Mouse (Mus musculus) spleen, adult 2 months (tissue): Measurements from ENCODE around the gene Pitpnc1. TPM values are rescaled to one million over a fixed set of nuclear protein-coding genes. Genes with fewer than 3 reads are reported as not detected.
"Not testable (repeated sequence)": the region's sequence is repeated elsewhere in the genome, so short reads cannot be mapped to it uniquely, and the experiment has no call there.

Experiments
- DNase-seq, 2 experiments: peaks; one replicate each; pipeline versions ENCODE4 v3.0.0 to v3.0.0-alpha.2; 2012 to 2021; ENCODE audit warnings: low spot score in 2 of 2, low read depth in 1 of 2
- H3K27ac ChIP-seq: fragments of 200-500 bp; 2 replicates; pipeline ENCODE4 v1.5.1; 2012; ENCODE audit warnings: low read length, inconsistent platforms; ENCODE audit not compliant: insufficient read depth
- H3K27me3 ChIP-seq: fragments of 200-500 bp; 2 replicates; pipeline ENCODE4 v1.6.1; 2012; ENCODE audit warnings: mild to moderate bottlenecking, moderate library complexity, low read length, inconsistent platforms; ENCODE audit not compliant: control insufficient read depth, insufficient read depth
- H3K36me3 ChIP-seq: fragments of 200-500 bp; 2 replicates; pipeline ENCODE4 v1.6.1; 2012; ENCODE audit warnings: mild to moderate bottlenecking, low read length, inconsistent platforms; ENCODE audit not compliant: control insufficient read depth, insufficient read depth
- H3K4me1 ChIP-seq: fragments of 200-500 bp; 2 replicates; pipeline ENCODE4 v1.6.1; 2011; ENCODE audit warnings: inconsistent platforms; ENCODE audit not compliant: control insufficient read depth, insufficient read depth, insufficient read length
- H3K4me3 ChIP-seq: fragments of 200-500 bp; 2 replicates; pipeline ENCODE4 v1.5.1; 2011; ENCODE audit warnings: mild to moderate bottlenecking, inconsistent platforms; ENCODE audit not compliant: insufficient read depth, insufficient read length; ENCODE audit errors: extremely low read depth
- CTCF ChIP-seq: fragments of 200-500 bp; IDR thresholded peaks from 2 replicates; pipeline ENCODE4 v1.5.1; 2011; ENCODE audit warnings: mild to moderate bottlenecking, inconsistent platforms; ENCODE audit not compliant: insufficient read depth, insufficient read length, insufficient replicate concordance; ENCODE audit errors: extremely low read depth
- POLR2A ChIP-seq: fragments of 200-500 bp; IDR thresholded peaks from 2 replicates; pipeline ENCODE4 v1.6.1; 2011; ENCODE audit warnings: low read depth, low read length, inconsistent platforms
- WGBS: fragments of 180-500 bp; shearing (Covaris S2); methylation state at CpG from one replicate; pipeline ENCODE4 v1.1.7; 2018; 5-methylcytosine and 5-hydroxymethylcytosine counted together
- polyA plus RNA-seq: library from polyadenylated mRNA; depleted of rRNA; stranded (reverse); fragments of >200 nt; gene quantifications from 2 replicates; pipeline ENCODE4 v1.2.3, GENCODE M21; 2012

The Pitpnc1 gene
- polyA plus RNA-seq, 1 experiment: 6.4 TPM

DNA sequence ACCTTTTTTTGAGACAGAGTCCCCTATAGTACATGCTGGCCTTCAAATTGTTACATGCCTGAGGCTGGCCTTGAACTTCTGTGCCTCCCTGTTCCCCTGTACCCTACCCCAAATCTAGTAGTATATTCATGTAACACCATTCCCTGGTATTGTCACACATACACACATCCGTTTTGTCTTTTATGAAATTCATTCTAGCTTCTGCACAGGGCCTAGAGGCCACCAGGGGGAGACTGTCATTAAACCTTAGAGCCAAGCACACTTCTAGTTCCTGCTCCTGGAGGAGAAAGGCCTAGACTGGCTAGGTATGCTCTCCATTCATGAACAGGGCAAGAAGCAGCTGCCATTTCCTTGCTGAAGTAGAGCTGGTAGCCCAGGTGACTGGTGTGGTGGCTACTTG, 35.8 kb upstream of the Pitpnc1 start:
- 54% methylated on average over 1 of the region's 1 CpGs for WGBS
- H3K27me3 ChIP-seq: 0 out of 2 replicates have a peak, but pooled peaks cover 2% of the 10 kb centered on the region
- H3K36me3 ChIP-seq: no peaks in the 10 kb centered on the region
- no peak overlapping the region for H3K27ac ChIP-seq
- no peaks in the 10 kb centered on the region for H3K4me1 ChIP-seq
- H3K4me3 ChIP-seq: no peak overlapping the region
- DNase-seq: peak in 1 of 2 experiments; percentile 7
- no peak for TF ChIP-seq CTCF
- no peak for TF ChIP-seq POLR2A

DNA sequence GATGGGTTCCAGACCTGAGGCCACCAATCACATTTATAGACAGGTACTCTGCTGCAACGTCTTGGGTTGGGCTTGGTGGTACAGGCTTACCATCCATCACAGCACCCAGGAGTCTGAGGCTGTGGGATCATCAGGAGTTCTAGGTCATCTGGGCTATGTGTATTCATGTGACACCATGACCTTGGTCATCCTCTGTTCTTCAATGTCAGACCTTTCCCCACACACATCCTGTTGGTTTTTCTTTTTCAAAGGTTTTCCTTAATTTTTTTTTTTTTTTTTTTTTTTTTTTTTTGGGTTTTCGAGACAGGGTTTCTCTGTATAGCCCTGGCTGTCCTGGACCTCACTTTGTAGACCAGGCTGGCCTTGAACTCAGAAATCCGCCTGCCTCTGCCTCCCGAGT, 33.9 kb upstream of the Pitpnc1 start:
- not testable (repeated sequence) for H3K36me3 ChIP-seq, H3K4me1 ChIP-seq, H3K27me3 ChIP-seq, H3K4me3 ChIP-seq, DNase-seq, H3K27ac ChIP-seq
- 94% methylated on average over 3 of the region's 4 CpGs for WGBS

DNA sequence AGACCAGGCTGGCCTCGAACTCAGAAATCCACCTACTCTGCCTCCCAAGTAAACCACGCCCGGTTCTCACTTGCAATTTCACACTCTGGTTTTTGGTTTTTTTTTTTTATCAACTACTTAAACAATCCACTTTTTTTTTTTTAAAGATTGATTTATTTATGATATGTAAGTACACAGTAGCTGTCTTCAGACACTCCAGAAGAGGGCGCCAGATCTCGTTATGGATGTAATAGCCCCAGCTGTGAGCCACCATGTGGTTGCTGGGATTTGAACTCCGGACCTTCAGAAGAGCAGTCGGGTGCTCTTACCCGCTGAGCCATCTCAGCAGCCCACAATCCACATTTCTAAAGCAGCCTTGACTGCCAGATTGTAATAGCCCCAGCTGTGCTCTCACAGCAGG, 32.3 kb upstream of the Pitpnc1 start:
- 83% methylated on average over 8 of the region's 8 CpGs for WGBS
- TF ChIP-seq CTCF (no peak), POLR2A (no peak)
- DNase-seq: no peak
- Histone ChIP-seq H3K4me3 (no peak overlapping the region), H3K4me1 (no peaks in the 10 kb centered on the region), H3K27me3 (no peaks in the 10 kb centered on the region), H3K36me3 (peaks cover 1% of the 10 kb centered on the region; the same call in 1 of the 2 replicates), H3K27ac (no peak overlapping the region)

DNA sequence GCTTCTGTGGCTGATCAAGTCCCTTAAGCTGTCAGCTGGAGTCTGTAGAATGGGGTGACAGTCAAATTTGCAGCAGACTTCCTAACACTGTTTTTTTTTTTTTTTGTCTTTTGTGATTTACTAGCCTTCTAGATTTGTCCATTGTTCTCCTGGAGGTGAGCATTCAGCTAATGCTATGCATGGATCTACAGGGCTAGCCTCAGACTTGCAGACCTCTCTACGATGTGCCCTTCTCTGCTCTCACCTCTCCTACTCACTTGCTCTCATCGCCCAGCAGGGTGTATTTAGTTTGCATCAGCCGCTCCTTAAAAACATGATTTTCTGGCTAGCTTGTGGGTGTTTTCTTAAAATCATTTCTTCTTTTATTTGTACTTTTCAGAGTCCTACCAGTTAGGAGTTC, 13.8 kb upstream of the Pitpnc1 start:
- Histone ChIP-seq H3K27ac (no peak overlapping the region), H3K27me3 (no peaks in the 10 kb centered on the region), H3K4me3 (no peak overlapping the region), H3K36me3 (peaks cover 28% of the 10 kb centered on the region), H3K4me1 (peaks cover 2% of the 10 kb centered on the region; the same call in 1 of the 2 replicates)
- WGBS: 95% methylated on average over 3 of the region's 3 CpGs
- no peak for DNase-seq
- no peak for TF ChIP-seq CTCF
- no peak for TF ChIP-seq POLR2A

DNA sequence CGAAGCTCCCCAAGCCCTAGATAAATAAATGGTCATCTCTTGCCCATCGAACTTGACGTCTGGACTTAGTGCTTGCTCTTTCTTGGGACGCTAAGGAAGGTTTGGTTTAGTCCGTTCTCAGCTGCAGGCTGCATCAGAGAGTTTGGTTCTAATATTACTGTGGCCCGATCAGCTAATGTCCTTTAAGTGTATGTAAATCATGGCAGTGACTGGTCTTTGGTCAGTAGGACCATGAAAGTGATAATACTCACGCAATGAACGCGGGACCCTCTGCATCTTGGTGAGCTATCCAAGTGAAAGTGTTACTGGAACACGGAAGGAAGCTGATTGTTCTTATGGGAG, 9.3 kb upstream of the Pitpnc1 start:
- Histone ChIP-seq H3K4me1 (peaks cover 2% of the 10 kb centered on the region; the same call in 1 of the 2 replicates), H3K4me3 (peak overlapping the region; percentile 98), H3K36me3 (peaks cover 2% of the 10 kb centered on the region; the same call in 1 of the 2 replicates), H3K27me3 (no peaks in the 10 kb centered on the region), H3K27ac (peak overlapping the region; percentile 77)
- no peak for DNase-seq
- TF ChIP-seq CTCF (no peak), POLR2A (no peak)
- under 1% methylated on average over 10 of the region's 10 CpGs for WGBS

DNA sequence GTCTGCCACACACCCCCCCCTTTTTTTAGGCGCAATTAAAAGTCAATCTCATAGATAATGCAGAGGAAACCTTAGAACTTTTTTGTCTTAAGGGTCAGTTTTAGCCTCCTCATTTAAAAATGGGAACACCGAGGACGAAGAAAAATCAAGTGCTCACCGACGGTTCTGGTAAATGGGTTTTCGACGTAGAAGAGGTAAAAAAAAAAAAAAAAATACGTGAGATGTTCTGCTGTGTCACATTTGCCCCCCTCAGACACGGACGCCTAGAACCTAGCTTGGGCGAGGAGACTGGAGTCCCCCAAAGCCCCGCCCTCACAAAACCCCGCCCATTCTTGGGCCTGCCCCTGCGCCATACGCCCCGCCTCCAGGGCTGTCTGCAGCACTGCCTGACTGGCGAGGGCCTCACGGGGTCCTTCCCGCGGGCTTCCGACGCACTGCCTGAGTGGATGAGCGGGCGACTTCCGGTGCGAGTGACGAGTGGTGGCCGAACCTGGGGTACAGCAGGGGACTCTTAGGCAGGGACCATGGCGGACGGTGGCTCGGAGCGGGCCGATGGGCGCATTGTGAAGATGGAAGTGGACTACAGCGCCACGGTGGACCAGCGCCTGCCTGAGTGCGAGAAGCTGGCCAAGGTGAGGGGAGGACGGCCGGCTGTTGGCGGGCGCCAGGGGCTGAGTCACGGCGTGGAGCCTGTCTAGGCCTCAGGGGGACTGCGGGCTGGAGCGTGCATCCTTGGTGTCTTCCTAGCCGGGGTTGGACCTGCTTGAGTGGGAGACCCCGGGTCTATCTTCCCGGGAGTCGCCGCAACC, 8.8 kb upstream of the Pitpnc1 start, which contains the start of gene Psmd12:
TSS of gene Psmd12 (plus strand) at position 432 of the 809 bp plus-strand sequence.
- Histone ChIP-seq H3K36me3 (no peaks in the 10 kb centered on the region; the same call in 1 of the 2 replicates), H3K27me3 (no peaks in the 10 kb centered on the region), H3K4me1 (peaks cover 2% of the 10 kb centered on the region; the same call in 1 of the 2 replicates), H3K27ac (peak within 1 kb of the TSS; percentile 77), H3K4me3 (peak within 1 kb of the TSS; percentile 98)
- peak; percentile 90 to 95 for DNase-seq
- TF ChIP-seq CTCF: no peak
- TF ChIP-seq POLR2A: peak; percentile 70; the same call in 1 of the 2 replicates
- under 1% methylated on average over 51 of the region's 51 CpGs for WGBS

DNA sequence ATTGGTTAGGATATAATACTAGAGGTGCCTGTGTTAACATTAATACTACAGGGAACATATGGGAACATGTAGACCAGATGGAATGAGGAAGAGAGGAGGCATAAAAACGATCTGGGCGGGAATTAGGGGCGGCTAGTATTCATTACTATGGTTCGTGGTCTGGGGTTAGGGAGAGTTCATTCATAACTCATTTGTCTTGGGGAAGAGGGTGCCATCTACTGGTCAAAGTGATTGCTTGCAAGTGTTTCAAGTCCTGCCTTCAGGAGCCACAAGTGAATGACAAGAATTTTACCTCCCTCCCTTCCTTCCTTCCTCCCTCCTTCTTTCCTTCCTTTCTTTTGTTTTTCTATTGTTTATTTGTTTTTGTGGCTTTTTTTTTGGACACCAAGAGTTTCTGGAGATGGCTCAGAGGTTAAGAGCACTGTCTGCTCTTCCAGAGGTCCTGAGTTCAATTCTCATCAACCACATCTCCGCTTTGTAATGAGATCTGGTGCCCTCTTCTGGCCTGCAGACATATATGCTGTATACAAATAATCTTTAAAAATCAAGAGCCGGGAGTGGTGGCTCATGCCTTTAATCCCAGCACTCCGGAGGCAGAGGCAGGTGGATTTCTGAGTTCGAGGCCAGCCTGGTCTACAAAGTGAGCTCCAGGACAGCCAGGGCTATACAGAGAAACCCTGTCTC, 2.8 kb upstream of the Pitpnc1 start:
- peaks cover 5% of the 10 kb centered on the region; the same call in 1 of the 2 replicates for H3K4me1 ChIP-seq
- DNase-seq: peak; percentile 44 to 81
- 25% methylated on average over 8 of the region's 8 CpGs for WGBS
- TF ChIP-seq CTCF: peak; percentile 62; the same call in 1 of the 2 replicates
- no peak for TF ChIP-seq POLR2A
- no peak overlapping the region for H3K4me3 ChIP-seq
- no peaks in the 10 kb centered on the region for H3K27me3 ChIP-seq
- H3K36me3 ChIP-seq: no peaks in the 10 kb centered on the region
- H3K27ac ChIP-seq: no peak overlapping the region
